Mouse (Mus musculus) C2C12 (cell line): Measurements from ENCODE around the gene Slc38a6. TPM values are rescaled to one million over a fixed set of nuclear protein-coding genes. Genes with fewer than 3 reads are reported as not detected.
A peak's percentile ranks its signal among the peaks of the same experiment; 100 is the strongest.

Experiments used
- H3K27me3 ChIP-seq: one replicate; pipeline ENCODE4 v1.6.1; 2011; ENCODE audit not compliant: control insufficient read depth, insufficient read depth, insufficient read length
- H3K36me3 ChIP-seq: one replicate; pipeline ENCODE4 v1.6.1; 2011; ENCODE audit not compliant: control insufficient read depth, insufficient read depth
- H3K4me3 ChIP-seq: one replicate; pipeline ENCODE4 v1.5.1; 2011; ENCODE audit warnings: mild to moderate bottlenecking, control low read depth; ENCODE audit not compliant: poor library complexity, insufficient read depth, severe bottlenecking
- H3K79me2 ChIP-seq: one replicate; pipeline ENCODE4 v1.6.1; 2011; ENCODE audit not compliant: control insufficient read depth, insufficient read depth
- H3K79me3 ChIP-seq: one replicate; pipeline ENCODE4 v1.6.1; 2011; ENCODE audit warnings: low read depth, control low read depth
- H3ac ChIP-seq: one replicate; pipeline ENCODE3; 2011; ENCODE audit warnings: low read depth; ENCODE audit not compliant: control insufficient read depth, insufficient read length
- CEBPB ChIP-seq: IDR thresholded peaks from one replicate; pipeline ENCODE4 v1.6.1; 2011; ENCODE audit warnings: low read depth, mild to moderate bottlenecking, control low read depth, moderate library complexity
- CTCF ChIP-seq: IDR thresholded peaks from one replicate; pipeline ENCODE4 v1.5.1; 2011; ENCODE audit not compliant: control insufficient read depth, insufficient read depth, insufficient read length
- FOSL1 ChIP-seq: IDR thresholded peaks from one replicate; pipeline ENCODE4 v1.8.0; 2011; ENCODE audit warnings: mild to moderate bottlenecking, low read length; ENCODE audit not compliant: poor library complexity, insufficient read depth, severe bottlenecking
- MAX ChIP-seq: IDR thresholded peaks from one replicate; pipeline ENCODE4 v1.6.1; 2011; ENCODE audit warnings: mild to moderate bottlenecking, control low read depth
- MYOD1 ChIP-seq: IDR thresholded peaks from one replicate; pipeline ENCODE4 v1.6.1; 2011; ENCODE audit warnings: low read depth; ENCODE audit not compliant: control insufficient read depth, insufficient read length
- MYOG ChIP-seq: IDR thresholded peaks from one replicate; pipeline ENCODE4 v1.6.1; 2011; ENCODE audit not compliant: control insufficient read depth, insufficient read length; ENCODE audit errors: extremely low read depth
- USF1 ChIP-seq: IDR thresholded peaks from one replicate; pipeline ENCODE4 v1.6.1; 2011; ENCODE audit warnings: low read depth, mild to moderate bottlenecking, control low read depth, moderate library complexity
- polyA plus RNA-seq: library from polyadenylated mRNA; unstranded; fragments of >200 nt; fragmentation: generic; extraction: Trizol; gene quantifications from one replicate; pipeline ENCODE4 v1.2.1, GENCODE M21; 2012; ENCODE audit warnings: missing spikeins

The Slc38a6 gene
- polyA plus RNA-seq, 1 experiment: 13.1 TPM

GRCm38 (mm10) chr12:73361201-73361600, 74.6 kb downstream of the Slc38a6 start:
- peaks cover 18% of the 10 kb centered on the region for H3K36me3 ChIP-seq
- H3K27me3 ChIP-seq: no peaks in the 10 kb centered on the region
- TF ChIP-seq MYOD1: no peak
- no peaks in the 10 kb centered on the region for H3K79me3 ChIP-seq
- no peak overlapping the region for H3K4me3 ChIP-seq
- H3ac ChIP-seq: no peak overlapping the region
- H3K79me2 ChIP-seq: no peaks in the 10 kb centered on the region

- H3K79me2 ChIP-seq: no peaks in the 10 kb centered on the region
- H3K79me3 ChIP-seq: no peaks in the 10 kb centered on the region
- no peaks in the 10 kb centered on the region for H3K27me3 ChIP-seq
- no peak overlapping the region for H3K4me3 ChIP-seq
- H3ac ChIP-seq: no peak overlapping the region
- no peak for TF ChIP-seq CEBPB
- TF ChIP-seq MYOD1: no peak
- TF ChIP-seq MAX: no peak
- no peak for TF ChIP-seq MYOG
- no peak for TF ChIP-seq CTCF
- no peak for TF ChIP-seq USF1
- no peak for TF ChIP-seq FOSL1
- peaks cover 11% of the 10 kb centered on the region for H3K36me3 ChIP-seq
Observed at GRCm38 (mm10) chr12:73363401-73363800, 76.8 kb downstream of the Slc38a6 start.

- no peak overlapping the region for H3K4me3 ChIP-seq
- no peak overlapping the region for H3ac ChIP-seq
- no peaks in the 10 kb centered on the region for H3K79me3 ChIP-seq
- H3K79me2 ChIP-seq: no peaks in the 10 kb centered on the region
- no peaks in the 10 kb centered on the region for H3K27me3 ChIP-seq
- peaks cover 6% of the 10 kb centered on the region for H3K36me3 ChIP-seq
- TF ChIP-seq CTCF (no peak), MYOG (no peak)
Observed at GRCm38 (mm10) chr12:73363956-73364355, 77.4 kb downstream of the Slc38a6 start.

GRCm38 (mm10) chr12:73366581-73366980, 80.0 kb downstream of the Slc38a6 start:
- no peak overlapping the region for H3ac ChIP-seq

GRCm38 (mm10) chr12:73367460-73368079, 81.0 kb downstream of the Slc38a6 start:
- no peaks in the 10 kb centered on the region for H3K27me3 ChIP-seq
- TF ChIP-seq MAX (peak; percentile 35), MYOD1 (peak; percentile 85), USF1 (no peak), CEBPB (no peak)
- no peak overlapping the region for H3ac ChIP-seq
- no peaks in the 10 kb centered on the region for H3K79me2 ChIP-seq
- no peaks in the 10 kb centered on the region for H3K79me3 ChIP-seq
- H3K36me3 ChIP-seq: no peaks in the 10 kb centered on the region
- no peak overlapping the region for H3K4me3 ChIP-seq

More at GRCm38 (mm10) chr12:73366581-73366980, 80.0 kb downstream of the Slc38a6 start:
- Histone ChIP-seq H3K36me3 (no peaks in the 10 kb centered on the region), H3K79me3 (no peaks in the 10 kb centered on the region), H3K27me3 (no peaks in the 10 kb centered on the region), H3K79me2 (no peaks in the 10 kb centered on the region), H3K4me3 (no peak overlapping the region)
- TF ChIP-seq CTCF (no peak), FOSL1 (no peak), MYOD1 (no peak), USF1 (no peak), CEBPB (no peak), MYOG (no peak), MAX (no peak)

GRCm38 (mm10) chr12:73368868-73369608, 82.5 kb downstream of the Slc38a6 start:
- no peak for TF ChIP-seq MYOD1
- TF ChIP-seq CEBPB: no peak
- TF ChIP-seq CTCF: no peak
- TF ChIP-seq MYOG: no peak
- H3K79me2 ChIP-seq: no peaks in the 10 kb centered on the region
- H3K79me3 ChIP-seq: no peaks in the 10 kb centered on the region
- no peaks in the 10 kb centered on the region for H3K27me3 ChIP-seq
- H3K36me3 ChIP-seq: no peaks in the 10 kb centered on the region
- no peak overlapping the region for H3K4me3 ChIP-seq
- no peak overlapping the region for H3ac ChIP-seq
